Mouse (Mus musculus) CD4-positive helper T cell, adult 2 months (primary cell): Measurements from ENCODE around the gene Npl.

Experiments used
- DNase-seq: peaks from one replicate; pipeline ENCODE4 v3.0.0-alpha.2; 2012; ENCODE audit warnings: low read depth, missing footprints, low spot score

Gene Npl

DNA sequence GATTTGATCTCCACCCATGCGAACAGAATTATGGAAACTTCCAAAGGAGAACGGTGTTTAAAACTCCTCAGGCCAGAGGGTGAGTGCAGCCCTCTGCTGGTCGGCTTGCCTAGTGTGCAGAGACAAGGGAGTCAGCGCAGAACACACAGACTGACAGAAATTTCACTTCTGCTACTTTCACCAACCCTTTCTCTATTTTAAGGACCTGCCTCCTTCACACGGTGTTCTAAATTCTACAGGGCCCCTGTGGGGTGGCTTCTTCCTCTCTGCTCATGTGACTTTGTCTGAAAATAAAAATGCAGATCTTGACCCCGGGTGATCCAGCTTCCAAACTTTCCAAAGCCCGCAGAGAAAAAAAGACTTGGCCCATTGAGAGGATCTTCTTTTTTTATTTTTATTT lies 60.7 kb downstream of the Npl start:
- peak; percentile 35 for DNase-seq

DNA sequence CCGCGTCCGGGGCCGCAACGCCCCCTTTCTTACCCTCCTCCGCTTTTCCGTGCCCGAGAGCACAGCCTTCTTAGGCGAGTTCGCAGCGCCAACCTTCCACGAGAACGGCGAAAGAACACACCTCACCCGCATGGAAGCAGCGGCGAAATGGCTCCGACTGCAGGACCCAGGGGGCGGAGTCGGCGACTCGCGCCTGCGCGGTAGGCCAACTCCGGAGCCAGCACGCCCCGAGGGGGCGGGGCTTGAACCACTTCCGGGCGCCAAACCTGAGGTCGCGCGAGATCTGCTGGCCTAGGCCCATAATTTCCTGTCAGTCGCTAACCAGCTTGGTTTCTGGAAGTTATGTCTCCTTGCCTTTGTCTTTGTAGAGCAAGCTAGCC lies 62.4 kb downstream of the Npl start, which contains the start of gene Dhx9:
Gene Dhx9 (minus strand): TSS at position 161 of the 380 bp plus-strand sequence.
- peak; percentile 97 for DNase-seq

DNA sequence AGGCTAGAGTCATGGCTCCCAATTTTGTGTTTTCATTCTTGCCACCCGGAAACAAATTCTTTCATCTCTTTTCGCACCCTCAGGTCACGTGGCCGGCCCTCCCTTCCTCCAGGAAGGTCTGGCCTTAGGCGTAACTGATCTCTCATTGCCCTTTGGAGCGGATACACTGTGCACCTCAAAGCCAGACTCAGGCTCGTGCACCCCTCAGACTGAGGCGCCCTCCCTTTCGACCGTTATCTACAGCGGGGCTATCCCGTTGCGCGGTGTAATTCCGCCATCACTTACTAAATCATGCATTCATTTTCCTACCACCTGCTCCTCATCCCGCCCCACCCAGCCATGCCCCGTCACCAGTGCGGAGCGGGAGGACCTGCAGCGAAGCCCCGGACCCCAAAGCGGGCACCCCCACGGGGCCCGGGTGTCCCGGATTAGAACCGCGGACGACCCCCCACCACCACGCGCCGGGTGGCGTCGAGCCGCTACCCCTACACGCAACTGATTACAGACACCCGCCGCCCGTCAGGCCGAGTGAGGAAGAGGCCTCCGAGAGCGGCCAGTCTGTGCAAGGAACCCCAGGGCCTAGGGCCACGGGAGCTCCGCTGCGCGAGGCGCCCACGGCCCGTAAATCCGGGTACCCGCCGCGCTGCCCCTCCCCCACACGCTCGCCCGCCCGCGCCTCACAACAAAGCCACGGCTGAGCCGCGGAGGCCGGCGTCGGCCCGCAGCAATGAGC lies 62.9 kb downstream of the Npl start:
- peak; percentile 83 for DNase-seq

DNA sequence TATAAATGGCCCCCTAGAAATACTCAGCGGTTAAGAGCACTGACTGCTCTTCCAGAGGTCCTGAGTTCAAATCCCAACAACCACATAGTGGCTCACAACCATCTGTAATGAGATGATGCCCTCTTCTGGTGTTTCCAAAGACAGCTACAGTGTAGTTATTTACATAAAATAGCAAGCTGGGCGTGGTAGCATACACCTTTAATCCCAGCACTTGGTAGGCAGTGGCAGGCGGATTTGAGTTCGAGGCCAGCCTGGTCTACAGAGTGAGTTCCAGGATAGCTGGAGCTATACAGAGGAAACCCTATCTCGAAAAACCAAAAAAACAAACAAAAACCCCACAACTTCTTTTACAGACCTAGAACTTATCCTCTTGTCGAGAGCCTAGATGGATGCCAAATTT lies 63.7 kb downstream of the Npl start:
- DNase-seq, result peak; percentile 8

DNA sequence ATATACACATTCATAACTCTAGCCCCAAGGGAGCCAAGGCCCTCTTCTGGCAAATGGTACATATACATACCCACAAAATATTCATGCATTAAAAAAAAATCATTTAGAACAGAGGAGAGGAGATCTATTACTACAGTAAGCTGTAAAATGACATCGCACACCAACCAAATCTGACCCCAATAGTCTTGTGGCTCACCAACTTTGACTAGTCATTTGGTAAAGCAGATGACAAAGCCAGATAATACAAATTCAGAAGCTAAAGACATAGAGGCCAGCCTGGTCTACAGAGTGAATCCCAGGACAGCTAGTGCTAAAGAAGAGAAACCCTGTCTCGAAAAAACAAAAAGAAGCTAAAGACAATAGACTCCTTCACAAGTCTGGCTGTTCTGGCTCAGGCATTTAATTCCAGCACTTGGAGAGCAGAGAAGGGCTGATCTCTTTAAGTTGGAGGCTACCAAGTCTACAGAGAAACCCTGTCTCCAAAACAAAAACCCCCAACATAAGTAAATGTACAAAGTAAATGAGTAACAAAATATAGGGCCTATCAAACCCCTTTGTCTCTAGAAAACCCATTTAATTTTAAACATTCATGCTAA lies 64.5 kb downstream of the Npl start:
- DNase-seq, result peak; percentile 17

DNA sequence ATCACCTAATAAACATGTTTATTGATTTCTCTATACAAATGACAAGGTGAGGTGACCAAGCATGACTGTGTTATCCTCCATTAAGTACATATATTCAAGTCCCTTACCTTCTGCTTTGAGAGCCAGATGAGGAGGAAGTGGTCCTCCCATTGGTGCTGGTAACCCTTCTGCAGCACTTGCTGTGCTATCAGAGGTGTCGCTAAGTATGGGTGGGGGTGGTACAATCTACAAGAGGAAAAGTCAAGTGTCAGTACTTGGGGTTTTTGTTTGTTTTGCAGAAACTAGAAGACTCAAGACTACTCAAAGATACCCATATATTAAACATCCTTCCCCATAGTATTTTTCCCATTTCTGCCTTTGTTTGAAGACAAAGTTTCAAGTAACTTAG lies 68.8 kb downstream of the Npl start:
- no peak for DNase-seq

DNA sequence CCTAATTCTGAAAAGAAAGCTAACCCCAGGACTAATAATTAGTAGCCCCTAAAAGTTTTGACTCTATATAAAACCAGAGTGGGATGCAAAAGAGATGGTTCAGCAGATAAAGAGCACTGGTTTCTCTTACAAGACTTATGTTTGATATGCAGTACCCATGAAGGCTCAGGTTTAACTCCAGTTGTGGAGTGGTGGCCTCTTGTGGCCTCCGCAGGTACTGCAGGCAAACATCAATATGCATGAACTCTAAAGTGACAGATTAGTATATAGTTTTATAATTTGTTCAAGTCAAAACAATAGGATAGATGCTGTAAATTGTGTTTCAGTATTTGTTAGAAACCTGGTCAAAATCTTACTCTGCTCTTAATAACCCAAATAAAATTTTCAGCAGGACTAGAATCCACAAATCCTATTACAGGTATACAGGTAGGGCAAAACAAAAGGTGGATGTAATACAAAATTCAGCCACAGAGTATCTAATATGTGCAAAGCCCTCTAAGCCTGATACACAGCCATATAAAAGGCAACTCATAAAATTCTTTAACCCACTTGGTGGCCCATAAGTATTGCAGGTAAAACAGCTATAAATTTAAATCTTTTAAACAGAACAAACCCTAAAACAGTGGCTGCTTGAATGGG lies 69.3 kb downstream of the Npl start:
- peak; percentile 74 for DNase-seq

DNA sequence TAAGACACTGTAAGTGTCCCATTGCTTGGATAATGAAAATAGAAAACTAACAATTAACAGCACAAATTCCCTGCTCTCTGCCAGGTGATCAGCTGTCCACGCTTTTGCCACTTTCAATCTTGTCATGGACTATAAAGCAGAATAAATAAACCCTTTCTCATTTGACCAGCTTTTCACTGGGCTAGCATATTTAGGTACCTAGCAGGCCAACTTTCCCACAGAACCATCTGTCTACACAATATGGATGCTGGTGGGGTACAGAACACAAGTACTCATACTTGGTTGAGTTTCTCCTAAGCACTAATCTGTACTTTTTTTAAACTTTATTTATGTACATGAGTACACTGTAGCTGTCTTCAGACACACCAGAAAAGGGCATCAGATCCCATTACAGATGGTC lies 70.5 kb downstream of the Npl start:
- DNase-seq, result no peak

DNA sequence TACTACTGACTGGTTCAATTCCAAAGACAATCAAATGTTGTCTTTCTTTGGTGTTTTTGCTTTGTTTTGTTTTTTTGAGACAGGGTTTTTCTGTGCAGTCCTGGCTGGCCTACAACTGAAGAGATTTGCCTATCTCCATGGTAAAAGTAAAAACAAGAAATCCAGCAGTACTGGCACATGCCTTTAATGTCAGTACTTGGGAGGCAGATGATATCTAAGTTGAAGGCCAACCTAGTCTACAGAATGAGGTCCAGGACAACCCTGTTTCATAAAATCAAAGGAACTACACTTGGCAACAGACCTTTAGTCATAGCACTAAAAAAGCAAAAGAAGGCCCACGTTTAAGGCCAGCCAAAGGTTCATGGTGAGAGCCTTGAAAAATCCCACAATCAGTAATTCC lies 88.0 kb downstream of the Npl start:
- DNase-seq, result no peak

DNA sequence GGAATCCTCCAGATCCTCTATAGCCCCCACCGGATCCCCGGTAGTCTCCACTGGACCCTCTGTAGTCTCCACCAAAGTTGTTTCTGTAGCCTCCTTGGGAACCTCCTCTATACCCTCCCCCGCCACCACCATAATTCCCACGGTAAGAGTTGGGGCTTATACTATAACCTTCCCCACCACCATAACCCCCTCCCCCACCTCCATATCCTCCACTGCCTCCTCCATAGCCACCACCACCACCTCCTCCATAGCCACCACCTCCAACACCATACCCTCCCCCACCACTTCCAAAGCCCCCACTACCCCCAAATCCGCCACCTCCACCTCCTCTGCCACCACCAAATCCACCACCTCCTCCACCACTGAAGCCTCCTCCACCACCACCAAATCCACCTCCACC lies 93.7 kb downstream of the Npl start:
- no peak for DNase-seq

DNA sequence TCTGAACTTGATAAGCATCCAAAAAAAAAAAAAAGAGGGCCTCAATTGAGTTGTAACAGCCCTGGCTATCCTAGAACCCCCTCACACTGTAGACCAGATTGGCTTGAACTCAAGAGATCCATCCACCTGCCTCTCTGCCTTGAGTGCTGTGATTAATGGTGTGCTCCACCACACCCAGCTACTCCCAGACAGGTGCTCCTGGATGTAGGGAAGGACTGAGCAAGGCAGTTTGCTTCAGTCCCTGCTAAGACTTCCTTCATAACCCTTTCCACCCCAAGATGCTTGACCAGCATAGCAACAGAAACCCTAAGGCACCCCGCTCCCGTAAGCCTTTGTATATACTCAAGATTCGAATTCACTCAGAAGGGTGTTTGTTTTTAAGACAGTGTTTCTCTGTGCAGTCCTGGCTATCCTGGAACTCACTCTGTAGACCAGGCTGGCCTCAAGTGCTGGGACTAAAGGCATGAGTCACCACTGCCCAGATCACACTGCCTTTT lies 96.7 kb downstream of the Npl start:
- no peak for DNase-seq
